Mouse (Mus musculus) urinary bladder, postnatal 25 days (tissue): Measurements from ENCODE around the gene Itga9.

Source experiments
- DNase-seq: peaks from one replicate; pipeline ENCODE4 v3.0.0; 2022; ENCODE audit warnings: low spot score

Itga9 gene

GRCm38 (mm10) chr9:118770366-118770765 lies 163.9 kb downstream of the Itga9 start:
- DNase-seq: no peak

GRCm38 (mm10) chr9:118774676-118775075 lies 168.2 kb downstream of the Itga9 start:
- no peak for DNase-seq

- no peak for DNase-seq
Observed at GRCm38 (mm10) chr9:118776880-118777438, 170.5 kb downstream of the Itga9 start.

DNA sequence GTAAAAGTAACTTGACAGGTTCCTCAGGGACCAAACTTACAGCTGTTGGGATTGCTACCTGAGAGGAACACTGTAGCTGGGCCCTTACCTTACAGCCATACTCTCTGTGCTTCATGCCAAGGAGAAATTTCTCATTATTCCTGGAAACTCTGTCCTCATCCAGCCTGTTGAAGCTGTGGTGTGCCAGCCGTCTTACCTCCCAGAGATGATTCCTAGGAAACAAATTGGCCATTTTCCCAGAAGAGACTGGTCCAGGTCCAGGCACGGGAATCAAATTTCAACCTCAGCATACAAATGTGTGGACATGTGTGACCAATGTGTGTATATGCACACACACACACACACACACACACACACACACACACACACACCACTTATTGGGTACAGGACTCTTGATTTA lies 172.1 kb downstream of the Itga9 start:
- no peak for DNase-seq

- no peak for DNase-seq
Observed at GRCm38 (mm10) chr9:118784621-118785020, 178.1 kb downstream of the Itga9 start.

DNA sequence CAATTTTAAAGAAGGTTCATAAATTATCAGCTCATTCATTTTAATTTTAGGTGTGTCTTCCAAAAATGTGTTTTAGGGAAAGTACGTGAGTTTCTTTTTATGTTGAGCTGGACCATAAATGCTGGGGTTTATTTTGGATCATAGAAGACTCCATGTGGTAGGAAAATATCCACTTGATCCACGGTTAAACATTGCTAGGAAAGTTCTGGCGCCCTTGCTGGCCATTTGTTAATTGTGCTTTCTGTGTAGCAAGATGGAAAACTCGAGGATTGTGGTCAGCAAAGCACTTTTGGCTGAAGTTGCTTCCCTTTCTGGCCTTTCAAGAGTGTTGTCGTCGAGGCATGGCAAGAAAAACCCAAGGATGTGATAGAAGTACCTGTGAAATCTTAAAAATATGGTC lies 179.3 kb downstream of the Itga9 start:
- DNase-seq: no peak

DNA sequence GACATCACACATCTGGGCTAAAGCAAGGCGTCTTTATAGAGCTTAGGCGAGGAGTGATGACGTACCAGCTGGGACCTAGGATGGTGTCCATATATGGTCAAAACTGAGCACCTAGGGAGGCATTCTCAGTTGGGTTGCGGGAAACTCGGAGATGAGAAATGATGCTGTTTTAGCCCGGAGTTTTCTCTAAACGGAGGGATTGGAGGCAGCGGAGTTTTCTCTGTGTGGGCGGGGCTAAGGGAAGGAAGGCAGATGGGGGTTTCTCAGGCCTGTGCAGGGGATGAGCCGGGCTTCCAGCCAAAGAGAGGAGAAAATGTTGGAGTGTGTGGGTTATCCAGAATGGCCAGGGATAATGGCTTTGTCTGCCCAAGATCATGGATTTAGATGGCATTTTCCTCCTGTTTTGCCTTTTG lies 182.4 kb downstream of the Itga9 start:
- DNase-seq: no peak

DNA sequence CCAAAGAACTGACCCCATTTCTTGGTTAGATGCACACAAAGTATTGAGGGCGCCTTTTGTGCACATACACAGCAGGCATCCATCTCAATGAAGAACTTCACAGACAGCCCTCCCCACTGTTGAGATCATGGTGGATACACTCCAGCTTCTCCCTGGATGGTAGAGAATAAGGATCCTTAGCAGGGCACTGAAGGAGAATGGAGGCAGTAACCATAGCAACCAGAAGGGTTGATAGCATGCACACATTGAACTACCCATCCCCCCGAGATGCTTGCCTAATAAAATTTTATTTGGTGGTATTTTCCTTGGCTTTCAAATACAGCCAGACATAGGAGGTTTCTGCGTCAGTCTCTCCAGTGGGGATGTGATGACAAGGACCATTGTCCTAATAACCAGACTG lies 184.7 kb downstream of the Itga9 start:
- DNase-seq: no peak

DNA sequence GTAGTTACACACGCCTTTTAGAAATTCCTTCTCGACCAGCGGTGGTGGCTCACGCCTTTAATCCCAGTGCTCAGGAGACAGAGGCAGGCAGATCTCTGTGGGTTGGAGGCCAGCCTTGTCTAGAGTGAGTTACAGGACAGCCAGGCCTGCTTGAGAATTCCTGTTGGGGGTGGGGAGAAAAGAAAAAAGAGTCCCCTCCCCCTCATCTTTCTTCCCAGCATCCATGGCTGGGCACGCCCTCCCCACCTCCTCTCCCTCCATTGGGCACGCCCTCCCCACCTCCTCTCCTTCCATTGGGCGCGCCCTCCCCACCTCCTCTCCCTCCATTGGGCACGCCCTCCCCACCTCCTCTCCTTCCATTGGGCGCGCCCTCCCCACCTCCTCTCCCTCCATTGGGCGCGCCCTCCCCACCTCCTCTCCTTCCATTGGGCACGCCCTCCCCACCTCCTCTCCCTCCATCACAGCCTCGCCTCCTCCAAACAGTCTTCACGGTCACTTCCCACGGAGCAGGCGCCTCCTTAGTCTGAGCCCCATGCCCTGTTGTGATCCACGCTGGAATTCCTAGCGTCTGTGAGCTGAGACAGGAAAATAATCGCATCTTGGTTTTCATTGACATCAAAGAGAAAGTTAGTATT lies 186.8 kb downstream of the Itga9 start:
- DNase-seq: no peak

- no peak for DNase-seq
Observed at GRCm38 (mm10) chr9:118794668-118795067, 188.2 kb downstream of the Itga9 start.

DNA sequence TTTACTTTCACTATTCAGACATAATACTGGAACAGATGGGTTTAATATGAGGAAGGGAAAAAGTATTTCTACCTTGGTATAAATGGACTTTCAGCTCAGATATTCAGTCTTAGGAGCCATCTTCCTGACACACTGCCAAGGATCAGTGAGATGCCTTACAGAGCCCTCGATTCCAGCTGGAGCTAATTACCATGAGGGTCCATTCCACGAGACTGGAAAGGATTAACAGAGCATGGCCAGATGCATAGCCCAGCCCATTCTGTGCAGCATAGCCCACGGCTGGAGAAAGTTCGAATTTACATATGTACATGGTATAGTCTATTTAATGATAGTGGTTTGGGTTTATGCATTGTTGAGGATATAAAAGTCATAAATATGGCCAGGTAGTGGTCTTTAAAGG lies 188.8 kb downstream of the Itga9 start:
- no peak for DNase-seq

DNA sequence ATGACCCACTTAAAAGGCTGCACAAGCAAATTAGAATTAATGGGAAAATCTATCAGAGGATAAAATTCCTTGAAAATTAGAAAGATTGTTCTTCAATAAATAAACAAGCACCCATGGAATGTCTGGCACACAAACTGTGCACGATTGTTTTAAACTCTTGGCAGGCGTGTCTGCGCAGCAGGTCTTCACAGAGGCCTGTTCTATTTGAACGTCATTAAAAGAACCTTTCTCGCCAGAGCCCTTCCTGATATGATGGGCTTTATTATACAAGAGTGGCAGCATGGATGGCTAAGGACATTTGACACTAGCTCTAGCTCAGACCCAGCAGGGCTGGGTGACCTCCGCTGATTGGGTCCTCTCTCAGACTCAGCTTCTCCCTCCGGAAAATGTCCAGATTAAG lies 192.6 kb downstream of the Itga9 start:
- no peak for DNase-seq

- DNase-seq: no peak
Observed at GRCm38 (mm10) chr9:118801176-118801909, 194.9 kb downstream of the Itga9 start.

DNA sequence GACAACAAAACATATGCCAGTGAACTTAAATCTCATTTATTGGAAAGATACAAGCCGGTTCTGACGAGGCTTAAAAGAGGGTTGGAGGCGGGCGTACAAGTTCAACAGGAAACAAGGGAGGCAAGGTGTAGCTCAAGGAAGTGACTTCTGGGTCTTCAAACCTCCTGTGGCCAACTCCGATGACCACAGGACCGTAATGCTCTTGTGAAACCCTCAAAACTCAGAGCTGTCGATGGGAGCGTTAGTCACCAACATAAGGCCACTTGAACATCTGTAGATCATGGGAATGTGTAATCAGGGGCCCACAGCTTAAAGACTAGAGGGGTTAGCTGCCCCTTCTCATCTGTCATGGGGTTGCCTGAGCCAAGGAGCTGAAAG lies 195.4 kb downstream of the Itga9 start:
- no peak for DNase-seq

GRCm38 (mm10) chr9:118802380-118802779 lies 195.9 kb downstream of the Itga9 start:
- no peak for DNase-seq

- DNase-seq: no peak
Observed at GRCm38 (mm10) chr9:118805740-118806139, 199.2 kb downstream of the Itga9 start.

GRCm38 (mm10) chr9:118807669-118808068 lies 201.2 kb downstream of the Itga9 start:
- no peak for DNase-seq

- DNase-seq: no peak
Observed at GRCm38 (mm10) chr9:118812221-118812620, 205.7 kb downstream of the Itga9 start.

DNA sequence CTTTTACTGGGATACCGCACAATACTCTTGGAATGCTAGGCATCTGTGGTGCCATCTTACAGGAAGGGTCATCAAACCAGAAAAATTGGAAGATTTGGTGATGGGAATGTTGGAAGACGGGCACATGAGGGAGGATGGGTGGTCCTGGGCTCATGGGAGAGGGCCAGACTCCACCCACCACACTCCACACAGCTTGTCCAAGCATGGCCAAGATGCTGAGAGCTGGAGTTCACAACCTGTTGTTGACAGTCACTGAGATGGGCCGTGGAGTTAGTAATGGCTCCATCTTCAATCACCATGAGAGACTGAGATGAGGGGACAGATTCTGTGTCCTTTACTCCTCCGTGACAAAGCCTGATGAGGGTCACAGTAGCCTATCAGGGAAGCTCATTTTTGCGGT lies 207.0 kb downstream of the Itga9 start:
- DNase-seq: no peak

DNA sequence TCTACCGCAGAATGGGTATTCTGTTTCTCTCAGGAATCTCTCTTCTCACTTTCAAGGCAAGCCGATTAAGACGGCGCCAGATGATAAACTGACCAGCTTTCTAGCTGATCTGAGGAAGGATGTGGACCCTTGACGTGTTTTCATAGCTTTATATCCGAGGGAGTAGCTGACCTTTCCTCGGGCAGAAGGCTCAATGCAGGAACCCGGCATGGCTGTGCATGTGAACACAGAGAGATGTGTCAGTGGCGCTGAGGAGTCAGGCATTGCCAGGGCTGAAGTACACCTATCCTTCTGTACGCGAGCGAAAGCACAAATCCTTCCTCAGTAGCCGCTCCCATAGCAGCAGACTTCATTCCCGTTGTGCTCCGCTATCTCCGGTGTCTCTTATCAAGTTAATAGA lies 207.6 kb downstream of the Itga9 start:
- DNase-seq: no peak

- no peak for DNase-seq
Observed at GRCm38 (mm10) chr9:118814461-118814860, 208.0 kb downstream of the Itga9 start.

- no peak for DNase-seq
Observed at GRCm38 (mm10) chr9:118815543-118815942, 209.1 kb downstream of the Itga9 start.

DNA sequence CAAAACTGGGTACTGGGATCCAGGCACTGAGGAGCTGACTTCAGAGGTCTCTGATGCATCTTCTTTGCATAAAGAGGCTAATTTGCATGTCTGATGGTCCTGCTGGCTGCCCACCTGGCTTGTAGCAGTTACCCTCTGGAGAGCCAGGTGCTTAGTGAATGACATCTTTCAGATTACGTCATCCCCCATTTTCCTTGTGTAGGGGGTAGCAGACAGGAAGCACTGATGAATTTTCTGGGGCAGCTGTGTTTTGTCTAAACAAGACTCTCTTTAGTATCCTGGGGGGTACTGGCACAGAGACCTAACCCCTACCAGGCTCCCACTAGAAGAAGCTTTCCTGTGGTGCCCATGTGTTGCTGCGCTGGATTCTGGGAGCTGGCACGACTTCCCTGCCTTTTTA lies 212.0 kb downstream of the Itga9 start:
- DNase-seq: no peak
